Mouse (Mus musculus): ENCODE results near the gene Sync.

DNA sequence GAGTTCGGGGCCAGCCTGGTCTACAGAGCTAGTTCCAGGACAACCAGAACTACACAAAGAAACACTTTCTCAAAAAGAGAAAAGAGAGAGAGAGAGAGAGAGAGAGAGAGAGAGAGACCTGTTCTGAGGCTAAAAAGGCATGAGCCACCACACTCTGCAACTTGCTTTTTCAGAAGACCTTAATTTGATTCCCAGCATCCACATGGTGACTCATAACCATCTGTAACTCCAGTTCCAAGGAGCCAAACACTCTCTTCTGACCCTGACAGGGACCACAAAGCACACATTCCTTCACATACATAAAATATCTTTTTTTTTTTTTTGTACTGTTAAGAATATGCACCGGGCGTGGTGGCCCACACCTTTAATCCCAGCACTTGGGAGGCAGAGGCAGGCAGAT is 32.8 kb upstream of the Sync start:
- TF ChIP-seq CTCF (IDR thresholded peaks at IDR 0.05; ENCODE audit: control insufficient read depth, insufficient read depth, low read length) (no peak), POLR2A (IDR thresholded peaks at IDR 0.05; ENCODE audit: borderline replicate concordance, control insufficient read depth, low read depth, low read length) (no peak)
